Mouse (Mus musculus): Measurements from ENCODE around the gene Frmd8.

GRCm38 (mm10) chr19:5807740-5808139 is 67.3 kb downstream of the Frmd8 start:
- TF ChIP-seq CTCF (IDR thresholded peaks at IDR 0.05; ENCODE audit: borderline replicate concordance, extremely low read depth, insufficient read depth, insufficient read length) (no peak), POLR2A (IDR thresholded peaks at IDR 0.05; ENCODE audit: borderline replicate concordance, extremely low read depth, insufficient read depth, insufficient read length, poor library complexity, severe bottlenecking) (no peak)
